Mouse (Mus musculus) T-helper 1 cell (primary cell): Measurements from ENCODE around the gene Sox6.

ENCODE experiments used
- in situ Hi-C: fragments of 300-600 bp; cut with MboI, MseI; formaldehyde crosslinking; loops from one replicate; pipeline ENCODE4 v1.15.1; 2025; ENCODE audit warnings: high pct_unique_total_duplicates

Gene Sox6

GRCm38 (mm10) chr7:115833701-115834100, 204.9 kb downstream of the Sox6 start:
- in situ Hi-C loops: no loop called here

- in situ Hi-C loops: no loop called here
Observed at GRCm38 (mm10) chr7:115830938-115831873, 207.4 kb downstream of the Sox6 start.

- in situ Hi-C loops: no loop called here
Observed at GRCm38 (mm10) chr7:115830366-115830765, 208.2 kb downstream of the Sox6 start.

GRCm38 (mm10) chr7:115829756-115830155, 208.8 kb downstream of the Sox6 start:
- in situ Hi-C loops: no loop called here

- in situ Hi-C loops: no loop called here
Observed at GRCm38 (mm10) chr7:115829260-115829659, 209.3 kb downstream of the Sox6 start.

- in situ Hi-C loops: no loop called here
Observed at GRCm38 (mm10) chr7:115825295-115825694, 213.3 kb downstream of the Sox6 start.

GRCm38 (mm10) chr7:115824621-115825256, 213.9 kb downstream of the Sox6 start:
- in situ Hi-C loops: no loop called here

GRCm38 (mm10) chr7:115819136-115819535, 219.5 kb downstream of the Sox6 start:
- in situ Hi-C loops: no loop called here

GRCm38 (mm10) chr7:115803256-115803655, 235.3 kb downstream of the Sox6 start:
- in situ Hi-C loops: no loop called here

GRCm38 (mm10) chr7:115794139-115794858, 244.3 kb downstream of the Sox6 start:
- in situ Hi-C loops: no loop called here

- in situ Hi-C loops: no loop called here
Observed at GRCm38 (mm10) chr7:115792841-115793240, 245.8 kb downstream of the Sox6 start.

GRCm38 (mm10) chr7:115789116-115789823, 249.3 kb downstream of the Sox6 start:
- in situ Hi-C loops: no loop called here

- in situ Hi-C loops: no loop called here
Observed at GRCm38 (mm10) chr7:115783982-115784917, 254.3 kb downstream of the Sox6 start.

- in situ Hi-C loops: no loop called here
Observed at GRCm38 (mm10) chr7:115780148-115780547, 258.4 kb downstream of the Sox6 start.

GRCm38 (mm10) chr7:115779544-115779943, 259.1 kb downstream of the Sox6 start:
- in situ Hi-C loops: no loop called here

GRCm38 (mm10) chr7:115776736-115777135, 261.9 kb downstream of the Sox6 start:
- in situ Hi-C loops: no loop called here

- in situ Hi-C loops: no loop called here
Observed at GRCm38 (mm10) chr7:115776324-115776723, 262.3 kb downstream of the Sox6 start.

- in situ Hi-C loops: no loop called here
Observed at GRCm38 (mm10) chr7:115766316-115766715, 272.3 kb downstream of the Sox6 start.

GRCm38 (mm10) chr7:115763851-115764250, 274.7 kb downstream of the Sox6 start:
- in situ Hi-C loops: no loop called here

GRCm38 (mm10) chr7:115758172-115758571, 280.4 kb downstream of the Sox6 start:
- in situ Hi-C loops: no loop called here
